Mouse (Mus musculus): ENCODE measurements around the gene Hecw2. TPM values are rescaled to one million over a fixed set of nuclear protein-coding genes. Genes with fewer than 3 reads are reported as not detected.

Gene Hecw2
- total RNA-seq, 2 experiments from 2014 or later: 9.5 to 11.6 TPM

DNA sequence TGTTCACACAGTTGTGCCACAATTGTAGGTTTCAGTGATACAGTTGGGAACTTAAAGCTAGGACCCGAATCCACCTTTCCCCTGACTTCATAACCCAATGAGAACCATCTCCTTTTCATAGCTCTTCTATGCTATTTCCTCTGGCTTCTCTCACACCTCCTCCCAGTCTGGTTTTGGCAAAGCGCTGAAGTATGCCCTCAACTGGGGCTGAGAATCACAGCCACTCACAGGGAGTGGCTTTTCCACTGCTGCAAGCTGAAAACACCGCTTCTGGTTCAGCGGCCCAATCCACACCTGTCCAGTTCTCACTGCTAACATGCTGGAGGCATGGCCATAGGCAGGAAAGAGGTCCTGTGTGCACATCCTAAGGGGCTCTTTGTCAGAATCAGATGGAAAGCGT is 300.7 kb downstream of the Hecw2 start:
- DNase-seq: no peak

DNA sequence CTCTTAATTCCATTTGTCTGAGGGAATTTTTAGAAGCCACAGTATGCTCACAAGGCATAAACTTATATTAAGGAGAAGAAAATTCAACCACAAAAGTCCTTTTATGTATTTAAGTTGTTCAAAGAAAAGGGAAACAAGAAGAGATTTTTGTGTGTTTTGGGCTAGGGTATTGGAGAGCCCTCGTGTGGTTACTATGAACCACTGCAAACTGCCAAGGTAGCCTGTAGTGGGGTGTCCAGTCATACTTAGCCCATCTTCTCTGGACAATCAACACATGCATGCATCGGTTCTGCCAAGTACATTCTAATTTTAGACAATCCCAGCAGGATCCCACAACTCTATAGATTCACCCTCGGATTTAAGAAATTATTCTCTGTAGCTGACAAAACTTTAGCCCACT is 304.6 kb downstream of the Hecw2 start:
- DNase-seq: no peak

DNA sequence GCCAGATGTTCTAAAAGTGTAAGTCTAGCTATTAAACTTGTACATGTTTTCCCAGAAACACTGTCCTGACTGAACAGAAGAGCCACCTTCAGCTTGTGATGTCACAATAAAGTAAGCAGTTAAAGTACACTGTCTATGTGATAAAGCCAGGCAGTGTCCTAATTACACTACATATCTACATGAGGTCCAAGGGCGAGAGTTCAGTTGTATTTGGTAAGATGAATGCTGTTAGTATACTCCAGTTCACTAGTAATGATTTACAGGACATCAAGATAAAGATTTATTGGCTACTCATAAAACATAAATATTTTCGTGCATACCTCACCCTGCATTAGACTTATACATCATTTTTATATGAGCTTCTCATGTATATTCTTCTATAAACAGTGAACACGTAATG is 305.2 kb downstream of the Hecw2 start:
- DNase-seq: no peak

DNA sequence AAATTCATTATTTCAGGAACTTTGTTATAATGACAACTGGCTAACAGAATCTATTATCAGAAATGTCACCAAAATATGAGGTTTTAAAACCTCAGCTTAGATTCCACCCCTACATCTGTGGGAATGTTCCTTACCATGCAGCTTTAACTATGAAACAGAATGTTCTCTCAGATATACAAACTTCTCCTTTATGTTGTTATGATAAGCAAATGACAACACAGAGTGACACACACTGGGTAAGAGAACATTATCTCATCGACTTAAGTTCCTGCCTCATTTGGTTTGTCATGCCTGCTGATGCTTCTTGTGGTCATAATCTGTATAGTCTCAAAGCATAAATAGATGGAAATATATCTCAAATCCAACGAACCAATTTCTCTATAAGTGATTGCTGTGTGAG is 312.5 kb downstream of the Hecw2 start:
- no peak for DNase-seq

DNA sequence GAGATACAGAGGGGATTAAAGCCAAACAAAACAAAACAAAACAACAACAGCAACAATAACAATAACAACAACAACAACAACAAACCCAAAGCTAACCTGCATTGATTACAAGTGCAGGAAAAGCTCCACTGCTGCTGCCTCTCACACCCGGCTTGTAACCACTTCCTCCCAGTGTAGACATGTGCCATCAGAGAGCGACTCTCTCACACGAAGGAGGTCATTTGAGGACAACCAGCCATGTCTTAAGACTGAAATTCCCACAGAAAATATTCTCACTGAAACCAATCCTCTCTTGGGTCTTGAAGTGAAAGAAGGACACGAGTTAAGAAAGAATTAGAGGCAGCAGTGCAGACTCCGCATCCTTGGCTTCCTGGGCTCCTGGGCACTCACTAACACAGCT is 319.0 kb downstream of the Hecw2 start:
- DNase-seq: no peak

DNA sequence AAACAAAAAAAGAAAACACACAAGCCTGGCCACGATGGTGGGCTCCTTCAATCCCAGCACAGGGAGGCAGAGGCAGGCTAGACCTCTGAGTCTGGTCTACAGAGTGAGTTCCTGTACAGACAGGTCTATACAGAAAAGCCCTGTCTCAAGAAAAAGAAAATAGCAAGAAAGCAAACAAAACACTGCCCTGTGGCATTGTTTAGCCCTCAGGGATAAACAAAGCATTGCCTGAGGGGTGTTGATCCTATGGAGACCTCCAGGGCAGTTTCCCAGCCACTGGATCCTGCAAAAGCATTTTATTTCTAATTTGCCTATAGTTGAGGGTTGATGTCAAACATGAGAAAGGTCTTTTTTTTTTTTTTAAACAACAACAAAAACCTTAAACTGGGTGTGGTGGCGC is 327.7 kb downstream of the Hecw2 start:
- no peak for DNase-seq

DNA sequence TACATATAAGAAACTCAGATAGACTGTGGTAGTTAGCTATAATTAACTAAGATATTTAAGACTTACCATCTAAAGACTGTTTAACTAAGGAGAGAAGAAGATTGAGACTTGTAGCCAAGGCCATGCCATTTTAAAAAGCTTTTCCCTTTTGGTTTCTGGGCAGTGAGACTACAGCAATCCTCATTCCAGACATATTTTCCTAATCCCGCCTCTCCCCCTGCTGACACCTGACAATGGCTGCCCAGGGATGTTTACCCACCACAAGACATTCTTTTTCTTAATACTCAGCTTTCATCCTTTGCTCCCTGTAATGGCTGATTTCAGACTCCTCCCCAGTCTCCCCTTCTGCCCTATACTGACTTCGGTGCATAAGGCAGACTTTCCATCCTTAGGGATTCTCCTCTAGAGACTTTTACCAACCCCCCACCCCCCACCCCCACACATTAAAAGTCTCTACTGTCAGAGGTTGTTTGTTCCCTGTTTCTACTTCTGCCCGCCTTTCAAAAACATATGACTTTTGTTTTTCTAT is 328.5 kb downstream of the Hecw2 start:
- no peak for DNase-seq

DNA sequence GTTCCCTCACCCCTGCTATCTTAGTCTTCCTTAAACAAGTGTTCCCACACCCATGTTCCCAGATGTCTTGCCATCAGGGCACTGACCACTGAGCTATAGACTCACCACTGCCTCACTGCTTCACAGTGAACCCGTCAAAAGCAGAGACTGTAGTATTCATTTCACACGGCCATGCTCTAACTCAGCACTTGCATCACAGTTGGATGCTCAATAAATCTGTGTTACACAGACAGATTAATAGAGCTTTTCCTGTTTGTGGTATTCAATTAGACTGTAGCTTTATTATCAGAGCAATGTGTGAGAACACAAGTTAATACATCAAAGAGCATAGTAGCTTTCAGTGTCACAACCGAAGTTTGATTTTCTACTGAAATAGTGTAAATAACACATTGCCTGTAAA is 330.9 kb downstream of the Hecw2 start:
- DNase-seq: no peak

DNA sequence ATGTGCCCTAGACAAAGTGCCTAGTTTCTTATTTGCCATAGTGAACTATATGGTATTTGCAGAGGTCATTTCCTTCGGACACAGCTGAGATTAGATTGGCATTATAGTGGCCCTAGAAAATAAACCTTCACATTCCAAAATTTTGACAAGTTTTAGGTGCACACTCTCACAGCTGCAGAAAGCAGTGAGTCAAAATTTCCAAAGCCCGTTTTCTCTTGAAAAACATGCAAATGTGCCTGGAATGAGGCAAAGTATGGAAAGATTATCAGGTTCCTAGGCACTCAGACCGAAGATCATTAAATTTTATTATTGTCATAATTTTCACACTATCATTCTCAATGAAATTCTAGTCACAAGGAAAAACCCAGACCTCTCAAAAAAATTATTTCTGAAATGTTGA is 334.4 kb downstream of the Hecw2 start:
- DNase-seq: no peak

DNA sequence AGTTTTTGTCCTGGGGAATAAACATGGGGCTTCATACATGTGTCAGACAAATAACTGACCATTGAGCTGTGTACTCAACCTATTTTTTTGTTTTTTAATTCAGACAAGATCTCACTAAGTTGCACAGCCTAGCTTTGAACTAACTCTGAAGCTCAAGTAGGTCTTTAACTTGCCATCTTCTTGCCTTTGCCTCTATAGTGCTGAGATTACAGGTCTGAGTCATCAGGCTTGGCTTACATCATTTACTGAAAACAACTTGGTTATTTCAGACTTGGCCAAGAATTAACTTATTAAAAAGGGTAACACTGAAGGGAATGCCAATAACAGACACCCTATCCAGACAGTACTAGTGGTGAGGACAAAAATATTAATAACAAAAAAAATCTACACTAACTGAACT is 335.8 kb downstream of the Hecw2 start:
- no peak for DNase-seq

DNA sequence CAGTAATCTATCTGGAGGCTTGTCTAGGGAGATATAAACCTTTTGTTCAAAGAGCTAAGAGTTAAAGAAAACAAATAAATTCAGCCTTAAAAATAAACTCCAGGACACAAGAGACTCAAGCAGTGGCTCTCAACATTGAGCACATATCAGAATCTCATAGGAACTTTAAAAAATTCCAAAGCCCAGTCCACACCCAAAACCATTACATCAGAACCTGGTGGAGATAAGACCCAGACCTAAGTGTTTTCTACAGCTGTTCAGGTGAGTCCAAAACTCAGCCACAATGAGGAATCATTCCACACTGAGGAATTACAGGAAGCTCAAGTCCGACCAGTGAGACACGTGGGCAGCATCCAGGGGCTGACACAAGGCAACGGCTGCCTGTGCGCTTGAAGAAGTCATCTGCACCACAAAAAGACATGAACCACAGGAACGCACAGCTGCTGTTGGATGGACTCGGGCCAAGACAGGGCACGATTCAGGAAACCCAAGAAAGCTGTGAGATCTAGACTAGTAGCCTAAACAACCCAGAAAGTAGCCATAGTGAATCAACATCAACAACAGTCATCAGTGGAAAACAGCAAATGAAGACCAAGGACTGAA is 338.4 kb downstream of the Hecw2 start:
- peak in 1 of 2 experiments; percentile 7 for DNase-seq

DNA sequence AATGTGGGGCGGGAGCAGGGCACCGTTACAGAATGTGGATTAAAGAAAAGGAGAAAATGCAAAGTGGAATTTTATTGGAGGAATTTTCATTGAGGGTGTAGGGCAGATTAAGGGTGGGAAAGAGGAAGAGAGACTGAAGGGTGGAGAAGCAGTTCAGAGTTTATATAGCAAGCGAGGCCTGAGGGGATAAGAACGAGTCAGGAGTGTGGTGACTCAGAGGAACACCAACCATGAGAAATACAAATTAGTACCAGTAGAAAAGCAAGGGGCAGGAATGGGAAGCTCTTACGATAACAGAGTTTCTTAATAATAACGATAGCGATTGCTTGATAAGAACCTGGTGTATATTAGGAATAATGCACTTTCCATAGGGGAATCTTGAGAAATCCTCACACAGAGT is 339.2 kb downstream of the Hecw2 start:
- DNase-seq: no peak

DNA sequence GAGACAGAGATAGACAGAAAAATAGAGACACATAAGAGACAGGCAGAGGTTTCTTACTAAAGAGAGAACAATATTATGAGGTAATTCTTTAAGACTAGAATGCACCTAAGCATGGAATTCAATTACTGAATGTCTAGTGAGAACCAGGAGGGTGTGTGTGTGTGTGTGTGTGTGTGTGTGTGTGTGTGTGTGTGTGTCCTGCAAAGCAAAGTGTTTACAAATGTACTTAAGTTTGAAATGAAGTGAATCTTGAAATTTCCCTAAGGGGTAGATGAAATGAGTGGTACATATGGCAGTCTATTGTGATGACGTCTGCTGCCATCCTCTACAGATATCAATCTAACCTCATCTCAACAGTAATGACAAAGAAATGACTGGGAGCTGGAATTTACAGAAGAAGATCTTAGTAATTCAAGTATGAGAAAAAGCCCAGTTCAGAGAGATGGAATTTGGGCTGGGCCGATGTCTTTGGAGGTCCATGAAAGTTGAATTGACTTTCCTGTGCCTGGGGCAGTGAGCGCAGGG is 342.8 kb downstream of the Hecw2 start:
- DNase-seq: no peak

DNA sequence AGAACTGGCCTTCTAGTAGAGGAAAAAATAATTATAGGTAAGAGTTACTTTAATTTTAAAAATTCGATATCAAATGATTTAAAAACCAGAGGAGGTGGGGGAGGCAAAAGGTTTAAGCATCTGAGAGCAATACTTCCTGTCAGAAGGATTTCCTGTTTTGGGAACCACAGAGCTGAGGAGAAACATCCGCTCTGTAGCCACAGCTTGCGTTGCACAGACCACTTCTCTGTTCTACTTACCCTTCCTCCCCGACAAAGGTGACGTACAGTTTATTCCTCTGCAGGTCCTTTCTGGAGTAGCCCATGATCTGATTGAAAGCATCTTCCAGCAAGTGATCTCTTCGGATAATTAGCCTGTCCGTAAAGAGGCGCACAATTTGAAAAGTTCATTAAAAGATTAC is 343.6 kb downstream of the Hecw2 start:
- peak in 1 of 2 experiments; percentile 27 for DNase-seq

DNA sequence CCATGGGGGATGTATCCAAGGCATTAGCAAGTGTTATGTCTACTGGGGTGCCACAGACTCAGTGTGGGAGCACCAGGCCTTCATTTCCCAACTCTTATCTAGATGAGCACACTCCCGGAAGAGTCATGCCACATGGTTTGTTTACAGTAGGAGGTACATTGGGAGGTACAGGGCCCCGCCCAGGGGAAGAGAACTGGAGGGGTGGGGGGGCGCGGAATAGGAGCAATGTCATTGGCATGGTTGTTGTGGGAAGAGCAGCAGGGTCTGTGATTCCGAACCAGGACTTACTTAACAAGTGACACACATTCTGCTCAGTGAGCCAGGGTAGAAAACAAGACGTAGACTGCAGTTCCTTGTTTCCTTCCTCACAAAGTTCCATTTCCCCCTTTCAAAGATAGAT is 344.1 kb downstream of the Hecw2 start:
- peak in 1 of 2 experiments; percentile 2 for DNase-seq

DNA sequence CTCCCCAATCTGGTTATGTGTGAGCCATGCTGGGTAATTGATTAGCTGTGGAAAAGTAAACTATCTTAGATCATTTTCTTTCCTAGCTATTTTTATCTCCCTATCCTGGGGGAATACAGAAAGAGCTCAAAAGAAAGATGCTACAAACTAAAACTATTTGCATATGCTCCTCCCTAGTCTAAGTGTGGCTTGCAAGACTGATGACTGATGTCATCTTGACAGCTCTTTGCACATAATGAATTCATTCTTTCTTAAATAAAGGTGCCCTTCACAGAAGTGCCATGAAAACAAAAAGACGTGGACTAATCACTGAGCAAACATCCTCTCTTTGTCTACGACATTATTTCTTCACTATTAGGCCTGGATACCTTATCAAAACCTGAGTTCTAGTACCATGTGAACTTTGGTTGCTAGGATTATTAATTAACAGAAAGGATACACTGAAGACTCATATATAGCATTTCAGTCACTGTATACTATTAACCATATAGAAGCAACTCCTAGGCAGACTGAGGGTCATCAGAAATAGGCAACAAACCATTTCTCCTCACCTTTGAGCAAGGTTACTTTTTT is 348.2 kb downstream of the Hecw2 start:
- DNase-seq: no peak

DNA sequence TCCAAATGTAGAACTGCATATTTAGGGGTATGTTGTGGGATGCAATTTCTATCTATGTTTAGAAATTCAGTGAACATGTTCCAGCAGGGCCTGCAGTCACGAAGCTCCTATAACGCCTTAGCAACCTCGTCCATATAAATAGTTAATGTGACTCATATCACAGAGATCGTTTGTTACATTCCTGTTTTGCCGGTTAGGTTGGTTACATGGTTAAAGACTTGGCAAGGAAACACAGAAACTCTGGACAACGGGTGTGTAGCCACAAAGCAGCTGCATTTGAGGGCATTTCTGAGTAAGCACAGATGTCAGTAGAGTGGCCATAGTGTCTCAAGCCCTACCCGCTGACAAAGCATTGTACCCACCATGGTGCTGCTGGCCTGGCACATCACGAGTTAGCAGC is 349.1 kb downstream of the Hecw2 start:
- DNase-seq: no peak

DNA sequence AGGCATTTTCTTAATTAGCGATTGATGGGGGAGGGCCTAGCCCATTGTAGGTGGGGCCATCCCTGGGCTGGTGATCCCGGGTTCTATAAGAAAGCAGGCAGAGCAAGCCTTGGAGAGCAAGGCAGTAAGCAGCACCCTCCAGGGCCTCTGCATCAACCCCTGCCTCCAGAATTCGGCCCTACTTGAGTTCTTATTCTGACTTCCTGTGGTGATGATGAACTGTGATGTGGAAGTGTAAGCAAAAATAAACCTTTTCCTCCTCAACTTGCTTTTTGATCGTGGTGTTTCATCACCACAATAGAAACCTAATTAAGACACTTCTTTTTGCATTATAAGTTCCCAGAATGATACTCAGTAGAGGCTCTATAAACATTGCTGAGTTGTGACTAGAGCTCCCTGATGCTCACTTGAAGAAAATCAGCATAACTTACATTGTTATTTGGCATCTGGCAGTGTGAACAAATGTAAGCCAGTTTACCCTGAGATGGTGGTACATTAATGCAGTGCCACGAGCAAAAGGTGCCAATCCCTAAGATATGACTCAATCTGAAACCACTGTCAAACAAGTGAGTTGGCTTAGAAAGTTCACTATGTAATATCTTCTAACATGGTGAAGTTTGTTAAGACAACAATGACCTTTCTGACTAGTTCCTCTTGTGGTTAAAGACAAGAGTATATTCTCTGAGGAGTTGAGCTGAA is 349.9 kb downstream of the Hecw2 start:
- DNase-seq: no peak

DNA sequence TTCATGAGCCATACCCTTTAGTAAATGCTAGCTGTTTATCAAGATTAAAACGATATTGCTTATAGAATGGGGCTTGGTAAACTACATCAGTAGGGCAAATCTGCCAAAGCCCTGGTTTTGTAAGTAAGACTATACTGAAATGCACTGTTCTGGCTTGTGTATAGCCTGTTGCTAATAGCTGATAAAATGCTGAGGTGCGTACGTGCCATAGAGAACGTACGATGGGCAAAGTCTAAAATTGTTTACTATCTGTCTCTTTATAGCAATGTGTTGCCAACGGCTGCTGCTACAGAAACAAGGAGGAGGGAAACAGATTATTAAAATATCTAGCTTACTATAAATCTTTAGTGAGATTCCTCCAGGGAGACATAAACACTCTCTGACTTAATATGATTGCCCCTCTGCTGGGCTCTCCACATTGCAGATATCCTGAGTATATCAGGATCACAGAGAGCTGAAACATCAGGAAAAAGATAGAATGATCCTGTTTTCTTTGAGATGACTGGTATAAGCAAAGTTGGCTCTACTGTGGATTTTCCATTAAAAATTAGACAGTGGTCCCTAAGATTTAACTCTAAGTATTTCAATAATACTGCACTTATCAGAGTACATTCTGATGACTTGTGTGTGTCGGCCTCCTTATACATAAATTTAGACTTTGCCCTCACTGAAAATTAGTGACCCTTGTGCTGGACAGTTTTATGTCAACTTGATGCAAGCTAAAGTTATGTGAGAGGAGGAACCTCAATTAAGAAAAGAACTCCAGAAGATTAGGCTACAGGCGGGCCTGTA is 350.6 kb downstream of the Hecw2 start:
- no peak for DNase-seq

DNA sequence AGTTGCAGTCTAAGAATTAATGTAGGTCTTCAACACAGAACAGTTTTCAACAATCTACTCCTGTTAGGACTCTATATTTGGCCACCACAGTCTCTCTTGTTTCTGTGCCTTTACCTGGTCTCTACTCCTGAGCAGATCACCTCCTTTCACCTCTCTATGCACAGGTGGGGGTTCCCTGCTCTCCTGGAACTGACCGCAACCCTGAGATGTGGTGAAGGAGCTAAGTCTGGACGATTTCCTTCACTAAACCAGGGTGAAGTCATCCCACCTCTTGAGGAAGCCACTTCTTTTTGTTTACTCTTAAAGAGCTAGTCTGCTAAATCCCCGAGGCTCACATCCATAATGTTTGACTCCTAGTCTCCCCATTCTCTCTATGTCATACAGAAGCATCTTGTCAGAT is 351.9 kb downstream of the Hecw2 start:
- DNase-seq: no peak

DNA sequence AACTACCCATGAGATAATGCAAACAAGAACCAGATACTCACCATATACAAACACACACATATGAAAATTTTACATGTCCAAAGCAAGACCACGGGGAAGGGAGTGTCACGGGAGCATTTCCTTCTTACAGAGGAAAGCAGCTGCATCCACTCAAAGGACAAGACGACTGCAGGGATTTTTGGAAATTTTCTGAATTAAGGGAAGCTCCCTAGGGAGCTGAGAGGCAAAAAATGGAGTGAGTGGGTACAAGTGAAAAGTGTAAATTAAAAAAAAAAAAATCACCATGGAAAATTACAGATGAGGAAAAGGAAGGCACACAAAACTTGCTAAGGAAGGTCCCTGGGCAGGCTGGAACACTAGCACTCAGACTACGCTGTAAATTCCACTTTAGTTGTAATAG is 353.9 kb downstream of the Hecw2 start:
- no peak for DNase-seq

DNA sequence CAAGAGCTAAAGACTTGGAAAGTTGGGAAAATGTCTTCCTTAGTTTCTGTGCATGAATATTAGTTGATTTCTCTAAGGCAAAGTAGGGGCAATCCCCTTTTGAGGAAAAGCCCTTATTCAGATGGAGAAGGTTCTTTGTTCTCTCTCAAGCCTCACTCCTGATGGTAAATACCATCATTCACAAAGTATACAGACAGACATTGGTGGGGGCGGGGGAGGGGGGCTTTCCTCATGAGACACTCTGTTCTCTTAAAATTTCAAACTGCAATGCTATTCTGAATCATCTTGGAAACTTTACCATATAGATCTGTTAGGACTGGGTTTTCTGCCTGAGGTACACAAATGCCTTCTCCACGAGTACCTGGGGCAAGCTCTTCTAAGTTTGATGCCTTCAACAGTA is 355.6 kb downstream of the Hecw2 start:
- no peak for DNase-seq

Data from adrenal gland, postnatal 36 days (tissue).